Comparison of ENCODE assay signal across 8 mouse cellular contexts in the genomic region with DNA sequence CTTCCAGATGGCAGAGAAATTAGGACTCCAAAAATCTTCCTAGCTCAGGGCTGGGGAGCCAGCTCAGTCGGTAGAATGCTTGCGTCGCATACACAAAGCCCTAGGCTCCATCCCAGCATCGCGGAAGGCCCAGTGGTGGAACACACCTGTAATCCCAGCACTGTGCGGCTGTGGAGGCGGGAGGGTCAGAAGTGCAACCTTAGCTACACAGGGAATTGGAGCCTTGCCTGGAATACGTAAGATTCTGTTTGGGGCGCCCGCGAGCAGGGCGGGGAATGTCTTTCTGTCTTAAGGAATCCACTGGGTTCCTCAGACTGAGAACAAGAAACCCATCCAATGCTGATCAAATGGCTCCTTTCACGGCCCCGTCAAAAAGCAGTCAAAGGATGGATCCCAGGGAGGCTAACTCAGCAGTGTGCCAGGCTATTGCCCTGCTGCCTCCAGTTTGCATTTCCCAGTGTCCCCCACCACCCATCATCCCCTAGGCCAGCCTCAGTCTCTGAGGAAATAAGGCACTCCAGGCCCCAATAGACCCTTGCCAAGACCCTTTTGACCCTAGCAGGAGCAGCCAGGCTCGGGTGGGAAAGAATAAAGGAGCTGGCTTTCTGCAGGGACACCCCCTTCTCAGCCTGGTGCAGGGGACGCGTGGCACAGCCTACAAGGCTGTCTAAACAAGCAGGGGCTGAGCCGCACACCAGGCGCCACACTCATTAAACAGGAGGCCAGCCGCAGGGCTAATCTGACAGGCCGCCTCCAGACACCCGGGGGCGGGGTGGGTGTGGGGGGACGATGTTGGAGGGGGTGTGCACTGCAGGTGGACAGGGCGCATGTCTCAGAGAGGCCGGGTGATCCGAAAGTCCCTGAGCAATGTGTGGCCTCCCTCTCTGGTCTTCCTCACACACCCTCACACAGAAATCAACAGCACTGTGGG.
DNase-seq lines count a peak whose midpoint lies in the region; ATAC-seq lines count a peak whose summit lies in the region.

No protein-coding gene starts in this region.

- H3K36me3 ChIP-seq in heart, embryonic 13.5 days = no peaks in the 10 kb centered on the region
- no peaks in the 10 kb centered on the region for H3K36me3 ChIP-seq in hindbrain, embryonic 10.5 days
- H3K36me3 ChIP-seq in midbrain, embryonic 14.5 days (ENCODE audit: control insufficient read depth, insufficient read depth, low read length) = no peaks in the 10 kb centered on the region

- H3K27ac ChIP-seq in heart, embryonic 13.5 days (replicated peaks) = peak overlapping the region; percentile 76
- peak overlapping the region; percentile 45; the same call in 1 of the 2 replicates for H3K27ac ChIP-seq in hindbrain, embryonic 10.5 days
- peak overlapping the region; percentile 60 for H3K27ac ChIP-seq in midbrain, embryonic 14.5 days (replicated peaks; ENCODE audit: low read depth, low read length)

- H3K9ac ChIP-seq in heart, embryonic 13.5 days = peak overlapping the region; percentile 50
- no peak overlapping the region for H3K9ac ChIP-seq in midbrain, embryonic 14.5 days (replicated peaks; ENCODE audit: low read length)

- no peak overlapping the region for H3K4me2 ChIP-seq in heart, embryonic 13.5 days
- H3K4me2 ChIP-seq in midbrain, embryonic 14.5 days (ENCODE audit: low read length) = no peak overlapping the region

- H3K9me3 ChIP-seq in heart, embryonic 13.5 days = no peaks in the 10 kb centered on the region
- H3K9me3 ChIP-seq in hindbrain, embryonic 10.5 days = no peaks in the 10 kb centered on the region
- H3K9me3 ChIP-seq in midbrain, embryonic 14.5 days (ENCODE audit: control insufficient read depth, low read length) = no peaks in the 10 kb centered on the region

- 34% methylated on average over 27 of the region's 27 CpGs for WGBS in heart, embryonic 13.5 days
- 16% methylated on average over 27 of the region's 27 CpGs for WGBS in hindbrain, embryonic 10.5 days
- 23% methylated on average over 27 of the region's 27 CpGs for WGBS in midbrain, embryonic 14.5 days

- H3K27me3 ChIP-seq in heart, embryonic 13.5 days (replicated peaks) = peaks cover 51% of the 10 kb centered on the region
- H3K27me3 ChIP-seq in hindbrain, embryonic 10.5 days (ENCODE audit: insufficient read depth, poor library complexity, severe bottlenecking) = peaks cover 93% of the 10 kb centered on the region
- no peaks in the 10 kb centered on the region for H3K27me3 ChIP-seq in midbrain, embryonic 14.5 days (ENCODE audit: control insufficient read depth, insufficient read depth, low read length)

- H3K4me1 ChIP-seq in heart, embryonic 13.5 days = peaks cover 20% of the 10 kb centered on the region
- peaks cover 14% of the 10 kb centered on the region for H3K4me1 ChIP-seq in hindbrain, embryonic 10.5 days (replicated peaks)
- H3K4me1 ChIP-seq in midbrain, embryonic 14.5 days (ENCODE audit: control insufficient read depth, insufficient read depth, low read length) = peaks cover 9% of the 10 kb centered on the region; the same call in 1 of the 2 replicates

- no peak for DNase-seq in heart, adult 9 months (ENCODE audit: low spot score in 2 of 2)
- peak; percentile 40 for DNase-seq in Muller cell, postnatal 12 days (ENCODE audit: inconsistent ontology term)
- DNase-seq in hindbrain, embryonic 10.5 days (ENCODE audit: low spot score) = peak; percentile 14
- DNase-seq in midbrain, embryonic 14.5 days = peak; percentile 65
- DNase-seq in adrenal gland, adult 8-10 months = no peak
- DNase-seq in natural killer cell, adult 2 months (ENCODE audit: low spot score in 2 of 2) = no peak

- H3K4me3 ChIP-seq in heart, embryonic 13.5 days = no peak overlapping the region
- no peak overlapping the region for H3K4me3 ChIP-seq in hindbrain, embryonic 10.5 days
- no peak overlapping the region for H3K4me3 ChIP-seq in midbrain, embryonic 14.5 days (replicated peaks; ENCODE audit: low read depth, low read length)

- ATAC-seq in heart, embryonic 13.5 days (ENCODE audit: extremely low read depth, insufficient number of reproducible peaks, low FRiP score, low TSS enrichment) = no peak
- ATAC-seq in midbrain, embryonic 14.5 days (ENCODE audit: low FRiP score, low TSS enrichment) = peak; percentile 76
- no peak for ATAC-seq in frontal cortex, adult (ENCODE audit: low TSS enrichment)

Comparison
In these comparisons a context has a peak if more than half of its experiments do, and no peak if none do; other contexts are left out.
1. DNase-seq: peak in Muller cell, postnatal 12 days (single experiment), hindbrain, embryonic 10.5 days (single experiment) and midbrain, embryonic 14.5 days (single experiment); none in heart, adult 9 months (0 of 2), adrenal gland, adult 8-10 months (single experiment) and natural killer cell, adult 2 months (0 of 2).
2. Peak in every context shown above with its lines, with median percentiles within 50 percentile points of each other: H3K27ac ChIP-seq.